Mouse (Mus musculus) megakaryocyte, embryonic 14.5 days (primary cell): ENCODE data around the gene Bcorl1.

Source experiments
- FLI1 ChIP-seq: IDR thresholded peaks from 2 replicates; pipeline ENCODE4 v1.6.1; 2012; ENCODE audit warnings: low read length, inconsistent platforms, mixed read lengths
- GATA1 ChIP-seq: IDR thresholded peaks from 3 replicates; pipeline ENCODE4 v1.6.1; 2012; ENCODE audit warnings: mixed read lengths, low read length, inconsistent platforms, borderline replicate concordance

DNA sequence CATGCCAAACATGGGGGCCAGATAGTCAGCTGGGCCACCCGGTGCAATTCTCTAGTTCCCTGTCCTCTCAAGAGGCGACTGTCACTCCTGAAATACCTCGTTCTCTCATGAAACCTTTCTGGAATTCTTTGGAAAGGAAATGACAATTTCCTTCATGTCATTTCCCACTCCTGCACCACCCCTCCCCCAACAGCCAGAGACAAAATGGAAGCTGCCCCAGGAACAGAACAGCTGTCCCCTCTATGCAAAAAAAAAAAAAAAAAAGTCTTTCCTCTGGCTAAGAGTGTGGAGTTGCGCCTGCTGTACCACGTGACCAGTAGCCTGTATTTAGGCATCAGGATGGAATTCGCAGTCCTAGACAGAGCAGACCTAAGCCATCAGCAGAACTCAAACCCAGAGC, 87.1 kb downstream of the Bcorl1 start:
- TF ChIP-seq GATA1 (no peak), FLI1 (no peak)
